Mouse (Mus musculus) lung, postnatal 0 days (tissue): ENCODE data around the gene Gng11. TPM values are rescaled to one million over a fixed set of nuclear protein-coding genes. Genes with fewer than 3 reads are reported as not detected.
A peak's percentile ranks its signal among the peaks of the same experiment; 100 is the strongest.

Experiments used
- ATAC-seq: fragments of 200-750 bp; cut with Nextera tagmentation; 2 replicates; pipeline ENCODE4 v1.8.0; 2017; ENCODE audit warnings: moderate library complexity
- DNase-seq: peaks from one replicate; pipeline ENCODE4 v3.0.0-alpha.2; 2016; ENCODE audit warnings: low spot score
- H3K27ac ChIP-seq: fragments of 300-500 bp; sonication (generic); 2 replicates; pipeline ENCODE4 v1.5.1; 2014; ENCODE audit warnings: antibody characterized with exemption, mild to moderate bottlenecking, low read length, mixed read lengths
- H3K27me3 ChIP-seq: fragments of 300-500 bp; sonication (generic); replicated peaks from 2 replicates; pipeline ENCODE4 v1.6.1; 2014; ENCODE audit warnings: low read length, mixed read lengths; ENCODE audit not compliant: insufficient read depth
- H3K36me3 ChIP-seq: fragments of 300-500 bp; sonication (generic); 2 replicates; pipeline ENCODE4 v1.6.1; 2014; ENCODE audit warnings: low read length, mixed read lengths; ENCODE audit not compliant: insufficient read depth
- H3K4me1 ChIP-seq: fragments of 300-500 bp; sonication (generic); 2 replicates; pipeline ENCODE4 v1.6.1; 2014; ENCODE audit warnings: antibody characterized with exemption, low read depth, low read length, mixed read lengths; ENCODE audit not compliant: insufficient read depth
- H3K4me2 ChIP-seq: fragments of 300-500 bp; sonication (generic); replicated peaks from 2 replicates; pipeline ENCODE4 v1.6.1; 2014; ENCODE audit warnings: low read depth, mild to moderate bottlenecking, low read length, moderate library complexity, mixed read lengths
- H3K4me3 ChIP-seq: fragments of 300-500 bp; sonication (generic); 2 replicates; pipeline ENCODE4 v1.5.1; 2014; ENCODE audit warnings: low read depth, low read length
- H3K9ac ChIP-seq: fragments of 300-500 bp; sonication (generic); replicated peaks from 2 replicates; pipeline ENCODE4 v1.6.1; 2014; ENCODE audit warnings: low read depth, mild to moderate bottlenecking
- H3K9me3 ChIP-seq: fragments of 300-500 bp; sonication (generic); 2 replicates; pipeline ENCODE4 v1.6.1; 2016; ENCODE audit warnings: low read length, mixed read lengths
- CTCF ChIP-seq: IDR thresholded peaks from 2 replicates; pipeline ENCODE4 v1.5.1; 2016; ENCODE audit warnings: antibody characterized with exemption, mild to moderate bottlenecking
- EP300 ChIP-seq: IDR thresholded peaks from 2 replicates; pipeline ENCODE4 v1.6.1; 2016; ENCODE audit warnings: antibody characterized with exemption, mild to moderate bottlenecking, control low read depth
- WGBS: fragments of 180-500 bp; shearing (Covaris S2); extraction: QIAGEN DNeasy Blood & Tissue Kit; methylation state at CpG from one replicate; pipeline ENCODE4 v1.1.7; 2014; 5-methylcytosine and 5-hydroxymethylcytosine counted together
- polyA plus RNA-seq: library from polyadenylated mRNA; unstranded; fragments of >200 nt; fragmentation: Nextera tagmentation; extraction: Ambion mirVana; gene quantifications from 2 replicates; pipeline ENCODE4 v1.2.1, GENCODE M21; 2015

Gene Gng11
- 224 and 242 TPM in 2 replicates for polyA plus RNA-seq

DNA sequence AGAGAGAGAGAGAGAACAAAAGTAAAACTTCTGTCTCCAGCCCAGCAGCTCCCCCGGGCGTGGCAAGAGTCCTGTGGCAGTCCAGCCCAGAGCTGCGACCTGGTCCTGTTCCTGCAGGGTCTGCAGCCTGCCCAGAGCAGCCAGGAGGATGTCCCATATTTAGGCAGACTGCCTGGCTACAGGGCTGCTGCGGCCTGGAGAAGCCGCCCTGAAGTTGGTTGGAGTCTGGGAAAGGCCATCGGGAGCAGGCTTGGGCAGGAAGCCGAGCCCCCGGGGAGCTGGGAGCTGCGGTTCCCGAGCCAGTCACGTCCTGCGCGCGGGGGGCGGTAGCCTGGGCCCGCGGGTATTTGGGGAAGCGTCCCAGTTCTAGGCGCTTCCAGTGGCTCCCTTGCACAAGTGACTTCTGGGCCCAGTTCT, at the start of gene Gng11:
TSS of gene Gng11 (plus strand) at position 15 of the 417 bp plus-strand sequence.
- Histone ChIP-seq H3K4me1 (peaks cover 10% of the 10 kb centered on the region; the same call in 1 of the 2 replicates), H3K36me3 (no peaks in the 10 kb centered on the region), H3K9me3 (no peaks in the 10 kb centered on the region), H3K27me3 (no peaks in the 10 kb centered on the region), H3K4me2 (peak within 1 kb of the TSS; percentile 76), H3K27ac (peak within 1 kb of the TSS; percentile 84), H3K9ac (peak within 1 kb of the TSS; percentile 63), H3K4me3 (peak within 1 kb of the TSS; percentile 60)
- TF ChIP-seq CTCF, result peak; percentile 22
- TF ChIP-seq EP300, result no peak
- WGBS, result 4% methylated on average over 18 of the region's 19 CpGs
- DNase-seq (peak; percentile 78), ATAC-seq (peak; percentile 90)

DNA sequence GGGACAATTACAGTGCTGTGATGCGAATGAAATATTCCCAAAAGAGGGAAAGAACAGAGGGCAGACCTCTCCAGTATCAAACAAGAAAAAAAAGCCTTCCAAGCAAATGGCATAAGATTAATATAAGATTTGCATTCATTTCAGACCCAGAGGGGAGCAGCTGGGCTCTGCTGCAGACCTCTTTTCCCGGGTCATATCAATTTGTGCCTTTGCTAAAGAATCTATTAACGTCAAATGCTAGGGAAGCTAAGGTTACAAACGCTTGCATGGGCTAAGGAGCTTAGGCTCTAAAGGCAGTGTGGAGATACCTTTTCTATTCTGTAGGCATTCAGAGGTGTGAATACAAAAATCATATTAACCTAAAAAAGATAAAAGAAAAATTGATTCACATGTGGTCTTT, 48.7 kb upstream of the Gng11 start:
- Histone ChIP-seq H3K27me3 (no peaks in the 10 kb centered on the region), H3K4me2 (no peak overlapping the region), H3K4me1 (no peaks in the 10 kb centered on the region), H3K27ac (no peak overlapping the region), H3K9ac (no peak overlapping the region), H3K9me3 (no peaks in the 10 kb centered on the region), H3K4me3 (no peak overlapping the region), H3K36me3 (no peaks in the 10 kb centered on the region)
- TF ChIP-seq EP300 (no peak), CTCF (no peak)
- DNase-seq (no peak), ATAC-seq (no peak)
- 57% methylated on average over 4 of the region's 4 CpGs for WGBS

DNA sequence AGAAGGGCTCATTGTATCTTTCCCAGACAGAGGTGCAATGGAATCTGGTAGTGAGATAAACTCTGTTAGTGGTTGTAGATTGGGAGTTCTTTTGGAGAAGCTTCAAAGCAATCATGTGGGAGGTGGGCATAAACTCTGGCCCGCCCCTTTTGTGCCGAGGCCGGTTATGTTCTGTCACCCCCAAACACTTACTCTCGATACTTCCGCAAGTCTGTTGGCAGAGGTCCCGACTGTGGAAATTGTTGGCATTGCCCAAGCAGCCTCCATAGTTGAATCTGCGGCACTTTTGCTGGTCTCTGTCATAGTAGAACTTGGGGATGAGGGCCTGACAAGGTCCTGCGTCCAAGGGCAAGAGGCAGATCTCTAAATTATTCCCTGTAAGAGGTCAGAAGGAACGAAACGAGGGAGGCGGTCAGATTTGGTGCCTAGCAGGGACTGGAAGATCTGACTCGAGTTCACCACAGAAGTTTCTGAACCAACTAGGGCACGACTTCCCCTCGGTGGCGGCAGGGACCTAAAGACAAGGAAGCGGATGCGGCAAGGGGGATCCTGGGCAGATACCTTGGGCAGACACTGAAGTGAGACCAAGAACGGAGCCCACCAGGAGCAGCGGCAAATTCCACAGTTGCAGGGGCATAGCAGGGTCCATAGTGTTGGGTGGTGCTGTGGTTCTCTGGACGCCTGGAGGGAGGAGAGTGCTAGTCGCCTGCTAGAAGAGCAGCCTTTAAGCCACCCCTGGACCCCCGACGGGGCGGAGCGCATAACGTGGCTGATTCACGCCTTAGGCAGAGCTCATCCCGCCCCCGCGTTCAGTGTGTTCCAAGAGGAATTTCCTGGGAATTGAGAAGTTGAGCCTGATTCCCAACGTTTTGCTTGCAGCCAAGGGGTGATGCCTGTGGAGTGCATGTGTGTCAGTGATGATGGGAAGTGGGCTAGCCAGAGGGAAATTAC, 35.8 kb upstream of the Gng11 start:
- Histone ChIP-seq H3K9me3 (no peaks in the 10 kb centered on the region), H3K36me3 (no peaks in the 10 kb centered on the region), H3K27me3 (no peaks in the 10 kb centered on the region), H3K9ac (peak overlapping the region; percentile 29; the same call in 1 of the 2 replicates), H3K4me2 (peak overlapping the region; percentile 56), H3K4me3 (peak overlapping the region; percentile 25), H3K27ac (no peak overlapping the region), H3K4me1 (no peaks in the 10 kb centered on the region)
- ATAC-seq, result peak; percentile 48
- DNase-seq, result peak; percentile 39
- 20% methylated on average over 31 of the region's 31 CpGs for WGBS
- TF ChIP-seq CTCF, result no peak
- no peak for TF ChIP-seq EP300

DNA sequence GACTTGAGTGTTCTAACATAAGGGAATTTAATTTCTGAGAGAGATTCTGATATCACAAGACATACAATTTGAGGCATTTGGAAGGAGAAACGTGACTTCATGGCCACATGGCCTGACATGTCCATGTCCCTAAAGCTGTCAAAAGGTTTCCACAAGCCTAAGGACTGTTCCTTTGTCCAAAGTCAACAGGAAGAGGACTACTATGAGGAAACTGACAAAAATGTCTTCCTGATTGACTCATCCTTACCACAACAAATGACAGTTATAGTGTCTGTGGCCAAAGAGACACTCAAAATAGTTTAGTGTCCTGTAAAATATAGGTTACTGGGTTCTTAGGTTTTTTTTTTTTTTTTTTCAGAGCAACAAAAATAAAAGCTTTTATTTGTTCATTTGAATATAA, 30.0 kb upstream of the Gng11 start:
- H3K27me3 ChIP-seq, result no peaks in the 10 kb centered on the region
- H3K4me1 ChIP-seq, result no peaks in the 10 kb centered on the region
- DNase-seq (no peak), ATAC-seq (no peak)
- no peak overlapping the region for H3K27ac ChIP-seq
- no peaks in the 10 kb centered on the region for H3K9me3 ChIP-seq
- no peak overlapping the region for H3K4me3 ChIP-seq
- H3K4me2 ChIP-seq, result no peak overlapping the region
- no peaks in the 10 kb centered on the region for H3K36me3 ChIP-seq
- no peak for TF ChIP-seq EP300
- TF ChIP-seq CTCF, result no peak
- WGBS, result 55% methylated on average over 1 of the region's 1 CpGs
- H3K9ac ChIP-seq, result no peak overlapping the region

DNA sequence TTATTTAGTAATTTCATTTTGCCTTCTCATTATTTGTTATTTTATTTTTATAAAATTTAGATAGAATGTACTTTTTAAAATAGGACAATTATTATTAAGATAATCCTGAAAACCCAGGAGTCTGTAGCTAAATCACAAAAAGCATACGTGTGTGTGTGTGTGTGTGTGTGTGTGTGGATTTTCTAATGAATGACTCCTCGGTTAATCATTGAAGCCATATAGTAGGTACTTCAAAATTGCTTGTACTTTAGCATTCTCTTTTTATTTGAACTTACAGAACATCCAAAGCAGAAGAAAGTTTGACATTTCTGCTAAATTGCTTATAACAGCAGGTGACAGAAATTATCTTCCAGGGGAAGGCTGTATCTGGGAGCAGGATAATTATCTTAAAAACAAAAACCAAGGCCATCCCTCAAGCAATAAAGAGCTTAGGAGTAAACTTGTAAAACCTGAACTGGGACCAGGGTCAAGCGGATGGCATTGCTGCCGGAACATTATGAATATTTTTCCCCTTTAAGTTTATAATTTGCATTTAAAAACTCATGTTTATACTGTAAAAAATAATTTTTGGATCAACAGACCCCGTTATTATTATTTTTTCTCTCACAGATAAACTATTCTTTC, 20.9 kb upstream of the Gng11 start:
- H3K27ac ChIP-seq, result no peak overlapping the region
- H3K9ac ChIP-seq, result no peak overlapping the region
- no peaks in the 10 kb centered on the region for H3K9me3 ChIP-seq
- TF ChIP-seq CTCF (no peak), EP300 (no peak)
- no peak overlapping the region for H3K4me2 ChIP-seq
- H3K27me3 ChIP-seq, result no peaks in the 10 kb centered on the region
- H3K4me3 ChIP-seq, result no peak overlapping the region
- 78% methylated on average over 5 of the region's 5 CpGs for WGBS
- no peaks in the 10 kb centered on the region for H3K4me1 ChIP-seq
- no peaks in the 10 kb centered on the region for H3K36me3 ChIP-seq
- DNase-seq (no peak), ATAC-seq (no peak)

DNA sequence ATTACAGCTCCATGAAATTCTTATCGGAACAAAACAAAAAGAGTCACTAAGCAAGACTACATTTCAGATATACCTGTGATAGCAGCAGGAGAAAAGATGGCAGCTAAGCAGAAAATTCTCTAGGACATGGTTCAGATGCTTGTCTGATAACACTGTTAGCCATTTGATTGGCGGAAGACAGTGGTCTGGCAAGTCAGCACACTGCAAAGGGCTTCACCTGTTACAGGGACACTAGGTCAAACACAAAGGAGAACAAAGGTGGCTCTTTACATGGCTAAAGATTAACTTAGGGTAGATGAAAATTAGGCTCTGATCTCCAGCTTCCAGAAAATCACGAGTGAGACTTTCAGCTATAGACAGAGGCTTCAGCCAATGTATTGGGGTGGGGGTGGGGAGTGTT, 15.0 kb upstream of the Gng11 start, which contains the start of gene Tfpi2:
TSS of gene Tfpi2 (minus strand) at position 170 of the 400 bp plus-strand sequence.
- 59% methylated on average over 3 of the region's 3 CpGs for WGBS
- no peak for ATAC-seq
- no peaks in the 10 kb centered on the region for H3K4me1 ChIP-seq
- no peak within 1 kb of the TSS for H3K4me3 ChIP-seq
- H3K27me3 ChIP-seq, result no peaks in the 10 kb centered on the region
- H3K27ac ChIP-seq, result no peak within 1 kb of the TSS
- no peak within 1 kb of the TSS for H3K4me2 ChIP-seq
- no peak for DNase-seq
- TF ChIP-seq CTCF, result no peak
- TF ChIP-seq EP300, result no peak
- no peaks in the 10 kb centered on the region for H3K9me3 ChIP-seq
- no peaks in the 10 kb centered on the region for H3K36me3 ChIP-seq
- no peak within 1 kb of the TSS for H3K9ac ChIP-seq
